Mouse (Mus musculus) hindbrain, embryonic 16.5 days (tissue): ENCODE measurements around the gene Apela. TPM values are rescaled to one million over a fixed set of nuclear protein-coding genes. Genes with fewer than 3 reads are reported as not detected.
"Not testable (repeated sequence)": the region's sequence is repeated elsewhere in the genome, so short reads cannot be mapped to it uniquely, and the experiment has no call there.

Experiments used
- ATAC-seq: fragments of 200-750 bp; cut with Nextera tagmentation; 2 replicates; pipeline ENCODE4 v1.8.0; 2017; ENCODE audit warnings: moderate TSS enrichment, moderate library complexity
- H3K27ac ChIP-seq: fragments of 300-500 bp; sonication (generic); 2 replicates; pipeline ENCODE4 v1.5.1; 2014; ENCODE audit warnings: low read depth, mild to moderate bottlenecking, control low read depth, low read length, moderate library complexity
- H3K27me3 ChIP-seq: fragments of 300-500 bp; sonication (generic); replicated peaks from 2 replicates; pipeline ENCODE4 v1.6.1; 2014; ENCODE audit warnings: low read length; ENCODE audit not compliant: control insufficient read depth, insufficient read depth
- H3K36me3 ChIP-seq: fragments of 300-500 bp; sonication (generic); 2 replicates; pipeline ENCODE4 v1.6.1; 2014; ENCODE audit warnings: mild to moderate bottlenecking, low read length, moderate library complexity, mixed read lengths; ENCODE audit not compliant: control insufficient read depth, insufficient read depth
- H3K4me1 ChIP-seq: fragments of 300-500 bp; sonication (generic); 2 replicates; pipeline ENCODE4 v1.6.1; 2014; ENCODE audit warnings: low read depth, low read length; ENCODE audit not compliant: control insufficient read depth, insufficient read depth
- H3K4me2 ChIP-seq: fragments of 300-500 bp; sonication (generic); 2 replicates; pipeline ENCODE4 v1.6.1; 2014; ENCODE audit warnings: mild to moderate bottlenecking, low read length, control low read depth, moderate library complexity
- H3K4me3 ChIP-seq: fragments of 300-500 bp; sonication (generic); 2 replicates; pipeline ENCODE4 v1.5.1; 2014; ENCODE audit warnings: mild to moderate bottlenecking, low read length, control low read depth, moderate library complexity
- H3K9ac ChIP-seq: fragments of 300-500 bp; sonication (generic); 2 replicates; pipeline ENCODE4 v1.6.1; 2014; ENCODE audit warnings: low read depth, mild to moderate bottlenecking, control low read depth, low read length, moderate library complexity
- H3K9me3 ChIP-seq: fragments of 300-500 bp; sonication (generic); 2 replicates; pipeline ENCODE4 v1.6.1; 2014; ENCODE audit warnings: mild to moderate bottlenecking, low read length, moderate library complexity; ENCODE audit not compliant: control insufficient read depth
- WGBS: fragments of 180-500 bp; shearing (Covaris S2); extraction: QIAGEN DNeasy Blood & Tissue Kit; methylation state at CpG from one replicate; pipeline ENCODE4 v1.1.7; 2014; 5-methylcytosine and 5-hydroxymethylcytosine counted together
- polyA plus RNA-seq: library from polyadenylated mRNA; unstranded; fragments of >200 nt; fragmentation: Nextera tagmentation; extraction: Ambion mirVana; gene quantifications from 2 replicates; pipeline ENCODE4 v1.2.1, GENCODE M21; 2015

Apela gene
- polyA plus RNA-seq, 1 experiment from 2014 or later, result 0.74 TPM

- Histone ChIP-seq H3K36me3 (no peaks in the 10 kb centered on the region), H3K9ac (no peak overlapping the region), H3K4me3 (no peak overlapping the region), H3K27me3 (no peaks in the 10 kb centered on the region), H3K27ac (no peak overlapping the region), H3K9me3 (no peaks in the 10 kb centered on the region), H3K4me2 (no peak overlapping the region), H3K4me1 (peaks cover 2% of the 10 kb centered on the region; the same call in 1 of the 2 replicates)
- no peak for ATAC-seq
- 100% methylated on average over 1 of the region's 1 CpGs for WGBS
Measured at GRCm38 (mm10) chr8:65032107-65032506, 5.0 kb downstream of the Apela start.

GRCm38 (mm10) chr8:65030735-65031485, 6.2 kb downstream of the Apela start:
- Histone ChIP-seq H3K9ac (no peak overlapping the region), H3K4me1 (0 out of 2 replicates have a peak, but pooled peaks cover 2% of the 10 kb centered on the region), H3K27me3 (no peaks in the 10 kb centered on the region), H3K4me2 (no peak overlapping the region), H3K4me3 (no peak overlapping the region), H3K27ac (no peak overlapping the region), H3K36me3 (no peaks in the 10 kb centered on the region), H3K9me3 (no peaks in the 10 kb centered on the region)
- WGBS, result 79% methylated on average over 4 of the region's 4 CpGs
- ATAC-seq, result no peak

GRCm38 (mm10) chr8:65029776-65030175, 7.4 kb downstream of the Apela start:
- Histone ChIP-seq H3K9me3 (no peaks in the 10 kb centered on the region), H3K27ac (no peak overlapping the region), H3K4me3 (no peak overlapping the region), H3K9ac (no peak overlapping the region), H3K27me3 (no peaks in the 10 kb centered on the region), H3K4me2 (no peak overlapping the region), H3K4me1 (no peaks in the 10 kb centered on the region), H3K36me3 (no peaks in the 10 kb centered on the region)
- no peak for ATAC-seq
- 91% methylated on average over 4 of the region's 4 CpGs for WGBS

GRCm38 (mm10) chr8:65028959-65029686, 8.0 kb downstream of the Apela start:
- no peak for ATAC-seq
- Histone ChIP-seq H3K36me3 (no peaks in the 10 kb centered on the region), H3K9ac (no peak overlapping the region), H3K27me3 (no peaks in the 10 kb centered on the region), H3K9me3 (no peaks in the 10 kb centered on the region), H3K4me3 (no peak overlapping the region), H3K4me1 (no peaks in the 10 kb centered on the region), H3K27ac (no peak overlapping the region), H3K4me2 (no peak overlapping the region)
- WGBS, result 86% methylated on average over 12 of the region's 12 CpGs

- Histone ChIP-seq H3K4me2 (no peak overlapping the region), H3K9ac (no peak overlapping the region), H3K9me3 (no peaks in the 10 kb centered on the region), H3K27ac (no peak overlapping the region), H3K27me3 (no peaks in the 10 kb centered on the region), H3K36me3 (no peaks in the 10 kb centered on the region), H3K4me1 (no peaks in the 10 kb centered on the region), H3K4me3 (no peak overlapping the region)
- ATAC-seq, result peak; percentile 63; the same call in 1 of the 2 replicates
- 51% methylated on average over 8 of the region's 8 CpGs for WGBS
Measured at GRCm38 (mm10) chr8:65022485-65022884, 14.7 kb downstream of the Apela start.

- H3K4me1 ChIP-seq, result no peaks in the 10 kb centered on the region
- no peak within 1 kb of the TSS for H3K27ac ChIP-seq
- WGBS, result 89% methylated on average over 8 of the region's 8 CpGs
- H3K27me3 ChIP-seq, result no peaks in the 10 kb centered on the region
- no peak within 1 kb of the TSS for H3K9ac ChIP-seq
- no peaks in the 10 kb centered on the region for H3K36me3 ChIP-seq
- H3K9me3 ChIP-seq, result no peaks in the 10 kb centered on the region
- ATAC-seq, result no peak
- no peak within 1 kb of the TSS for H3K4me3 ChIP-seq
- no peak within 1 kb of the TSS for H3K4me2 ChIP-seq
Measured at GRCm38 (mm10) chr8:65018423-65018822, 18.7 kb downstream of the Apela start, which contains the start of the genes Trim61 and Trim60. Trim61 (minus strand) TSS chr8:65018523. Trim60 (minus strand) TSS chr8:65018584.

- not testable (repeated sequence) for H3K4me1 ChIP-seq, H3K27me3 ChIP-seq, H3K27ac ChIP-seq, ATAC-seq, H3K4me3 ChIP-seq, H3K9ac ChIP-seq, H3K36me3 ChIP-seq, H3K9me3 ChIP-seq, H3K4me2 ChIP-seq
- 76% methylated on average over 6 of the region's 6 CpGs for WGBS
Measured at GRCm38 (mm10) chr8:65007616-65008015, 29.5 kb downstream of the Apela start.

GRCm38 (mm10) chr8:64998806-64999365, 38.2 kb downstream of the Apela start:
- WGBS, result 85% methylated on average over 4 of the region's 4 CpGs
- no peak overlapping the region for H3K4me3 ChIP-seq
- no peak overlapping the region for H3K9ac ChIP-seq
- no peak overlapping the region for H3K27ac ChIP-seq
- no peak overlapping the region for H3K4me2 ChIP-seq
- no peaks in the 10 kb centered on the region for H3K27me3 ChIP-seq
- no peaks in the 10 kb centered on the region for H3K36me3 ChIP-seq
- ATAC-seq, result no peak
- no peaks in the 10 kb centered on the region for H3K9me3 ChIP-seq
- H3K4me1 ChIP-seq, result no peaks in the 10 kb centered on the region

- WGBS, result 91% methylated on average over 4 of the region's 4 CpGs
- no peaks in the 10 kb centered on the region for H3K36me3 ChIP-seq
- no peaks in the 10 kb centered on the region for H3K9me3 ChIP-seq
- H3K9ac ChIP-seq, result no peak within 1 kb of the TSS
- ATAC-seq, result no peak
- no peak within 1 kb of the TSS for H3K4me2 ChIP-seq
- no peak within 1 kb of the TSS for H3K4me3 ChIP-seq
- no peaks in the 10 kb centered on the region for H3K4me1 ChIP-seq
- H3K27me3 ChIP-seq, result no peaks in the 10 kb centered on the region
- no peak within 1 kb of the TSS for H3K27ac ChIP-seq
Measured at GRCm38 (mm10) chr8:64987731-64988130, 49.4 kb downstream of the Apela start, which contains the start of gene Trim75. Trim75 (minus strand) TSS chr8:64987831.
